Mouse (Mus musculus): ENCODE measurements around the gene Scml4. TPM values are rescaled to one million over a fixed set of nuclear protein-coding genes. Genes with fewer than 3 reads are reported as not detected.
A peak's percentile ranks its signal among the peaks of the same experiment; 100 is the strongest.

Scml4 gene
- total and polyA plus RNA-seq, 3 experiments, result 1.5 to 4.2 (median 3.9) TPM

DNA sequence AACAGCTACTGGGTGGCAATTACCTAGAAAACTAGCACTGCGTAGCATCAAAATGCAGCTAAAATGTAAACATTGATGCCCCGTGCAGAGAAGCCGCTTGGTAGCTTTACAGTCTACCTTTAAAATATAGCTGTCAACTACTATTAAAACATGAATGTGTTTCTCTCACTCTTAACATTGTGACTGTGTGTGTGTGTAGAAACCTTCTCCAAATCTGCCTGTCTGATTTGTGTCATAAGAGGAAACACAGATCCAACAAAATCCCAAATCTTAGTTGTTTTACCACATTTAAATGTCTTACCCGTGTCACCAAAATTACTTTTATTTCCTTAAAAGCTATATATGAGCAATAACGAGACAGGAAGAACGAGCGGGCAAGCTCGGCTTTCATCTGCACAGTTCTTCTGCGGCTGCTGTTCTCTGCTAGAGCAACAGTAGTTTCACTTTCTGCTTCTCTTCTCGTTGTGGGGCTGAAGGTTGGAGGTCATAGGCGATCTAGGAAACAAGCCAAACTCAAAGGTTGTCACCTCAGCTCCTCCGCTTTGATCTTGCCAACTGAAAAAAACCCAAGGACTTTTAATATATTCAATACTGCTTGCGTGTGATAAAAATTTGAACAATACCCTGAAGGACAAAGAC is 2.1 kb downstream of the Scml4 start:
- peak; percentile 78 for DNase-seq

DNA sequence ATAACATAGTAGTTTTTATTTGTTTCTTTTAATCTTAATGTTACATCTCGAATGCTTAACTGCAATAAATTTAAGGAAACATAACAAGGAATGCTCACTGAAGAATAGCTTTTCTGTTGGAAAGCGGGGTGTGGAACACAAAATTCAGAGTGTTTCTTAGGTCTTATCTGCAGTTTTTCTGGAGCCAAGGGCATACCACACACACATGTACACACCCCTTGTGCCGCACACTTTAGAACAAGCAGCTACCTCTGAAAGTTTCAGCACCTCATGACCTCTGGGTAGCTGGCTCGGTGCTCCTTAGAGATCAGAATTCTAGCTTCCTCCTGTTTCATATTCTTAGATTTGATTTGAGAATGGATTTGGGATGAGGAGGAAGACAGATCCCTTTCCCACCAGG is 2.6 kb downstream of the Scml4 start:
- peak; percentile 13 for DNase-seq

GRCm38 (mm10) chr10:42863621-42864391 is 3.6 kb downstream of the Scml4 start:
- peak; percentile 84 for DNase-seq

DNA sequence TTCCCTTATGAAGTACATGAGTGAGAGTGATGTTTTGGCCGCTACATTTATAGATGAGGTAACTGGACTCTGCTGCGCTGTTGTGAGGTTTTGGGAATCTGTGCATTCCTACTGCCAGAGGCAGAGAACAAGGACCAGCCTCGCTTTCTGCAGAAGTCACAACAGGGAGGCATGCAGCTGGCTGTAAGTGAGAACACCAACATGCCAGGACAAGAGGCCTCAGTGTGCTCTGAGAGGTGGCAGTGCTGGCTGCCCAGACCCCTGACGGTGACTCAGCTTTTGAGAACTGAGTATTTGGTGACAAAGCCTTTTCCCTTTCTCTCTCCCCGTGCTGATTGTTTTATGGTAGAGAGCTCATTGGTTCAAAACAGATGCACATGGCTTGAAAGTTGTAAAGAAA is 4.5 kb downstream of the Scml4 start:
- peak; percentile 29 for DNase-seq

DNA sequence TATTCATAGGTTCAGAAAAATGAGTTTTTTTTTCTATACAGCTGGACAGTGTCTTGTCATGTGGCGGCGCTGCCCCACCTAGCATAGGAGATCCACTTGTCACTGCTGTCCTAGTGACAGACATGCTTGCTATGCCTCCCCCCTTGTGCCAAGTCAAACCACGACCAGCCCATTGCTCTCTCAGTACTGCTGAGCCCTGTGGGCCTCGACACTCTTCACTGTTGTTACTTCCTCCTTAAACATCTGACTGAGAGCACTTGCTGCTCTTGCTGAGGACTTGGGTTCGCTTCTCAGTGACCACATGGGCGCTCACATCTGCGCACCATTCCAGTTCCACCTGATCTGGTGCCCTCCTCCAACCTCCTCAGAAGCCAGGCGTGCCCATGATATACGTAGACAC is 8.2 kb downstream of the Scml4 start:
- no peak for DNase-seq

GRCm38 (mm10) chr10:42869467-42869866 is 9.3 kb downstream of the Scml4 start:
- no peak for DNase-seq

GRCm38 (mm10) chr10:42872269-42873010 is 12.3 kb downstream of the Scml4 start:
- no peak for DNase-seq

DNA sequence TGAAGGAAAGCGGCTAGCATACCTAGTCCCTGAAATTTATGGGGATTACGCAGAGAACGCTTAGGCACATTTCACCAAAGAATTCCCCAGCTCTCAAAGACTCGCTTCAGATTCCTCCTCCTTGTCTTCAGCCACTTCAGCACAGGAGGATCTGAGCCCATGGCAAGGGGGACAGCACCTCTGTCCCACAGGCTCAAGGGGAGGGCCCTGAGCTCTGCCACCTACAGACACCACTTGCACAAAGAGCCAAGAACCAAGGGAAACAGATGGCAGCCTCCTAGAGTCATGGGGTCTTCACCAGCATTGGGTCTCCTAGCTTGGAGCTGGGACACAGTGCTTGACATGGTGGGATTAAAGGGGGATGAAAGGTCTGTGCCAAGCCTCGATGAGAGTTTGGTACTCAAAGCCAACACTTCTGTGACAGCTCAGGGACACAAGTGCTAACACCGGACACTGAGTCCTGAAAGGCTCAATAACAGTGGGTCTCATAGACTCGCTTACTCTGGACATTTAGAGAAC is 13.0 kb downstream of the Scml4 start:
- no peak for DNase-seq

GRCm38 (mm10) chr10:42876172-42876571 is 16.0 kb downstream of the Scml4 start:
- DNase-seq, result no peak

GRCm38 (mm10) chr10:42879269-42879681 is 19.1 kb downstream of the Scml4 start:
- no peak for DNase-seq

GRCm38 (mm10) chr10:42879682-42880081 is 19.5 kb downstream of the Scml4 start:
- DNase-seq, result no peak

GRCm38 (mm10) chr10:42887040-42887439 is 26.9 kb downstream of the Scml4 start:
- DNase-seq, result no peak

DNA sequence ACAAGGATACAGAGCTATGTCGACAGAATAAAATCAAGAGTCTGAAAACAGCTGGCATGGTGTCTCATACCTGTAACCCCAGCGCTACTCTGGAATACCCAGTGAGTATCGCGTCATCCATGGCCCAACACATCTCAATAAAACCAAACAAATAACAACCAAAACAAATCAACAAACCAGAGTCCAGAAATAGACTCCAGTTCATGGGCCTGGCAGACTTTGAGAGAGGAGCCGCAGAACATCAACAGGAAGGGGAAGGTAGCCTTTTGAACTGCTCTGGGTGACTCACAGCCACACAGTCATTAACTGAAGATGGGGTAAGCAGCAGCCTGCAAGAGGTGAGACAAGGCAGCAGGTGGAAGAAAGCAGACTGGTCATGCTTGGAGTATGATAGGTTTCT is 28.1 kb downstream of the Scml4 start:
- DNase-seq, result no peak

DNA sequence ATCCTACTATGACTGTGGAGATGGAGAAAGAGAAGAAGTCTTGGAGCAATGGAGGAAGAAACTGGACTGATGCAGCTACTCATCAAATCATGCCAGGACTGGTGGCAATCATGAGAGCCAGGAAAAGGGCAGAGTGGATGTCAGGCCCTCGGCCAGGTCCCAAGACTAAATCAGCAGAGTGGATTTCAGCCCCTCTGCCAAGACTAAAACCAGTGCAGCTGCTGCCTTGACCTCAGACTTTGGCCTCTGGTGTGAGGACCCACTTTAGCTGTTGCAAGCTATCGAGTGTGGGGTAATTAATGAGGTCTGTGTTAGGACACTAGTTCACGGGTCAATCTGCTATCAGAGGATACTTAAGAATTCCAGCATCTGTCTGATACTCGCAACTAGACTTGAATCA is 30.2 kb downstream of the Scml4 start:
- DNase-seq, result no peak

DNA sequence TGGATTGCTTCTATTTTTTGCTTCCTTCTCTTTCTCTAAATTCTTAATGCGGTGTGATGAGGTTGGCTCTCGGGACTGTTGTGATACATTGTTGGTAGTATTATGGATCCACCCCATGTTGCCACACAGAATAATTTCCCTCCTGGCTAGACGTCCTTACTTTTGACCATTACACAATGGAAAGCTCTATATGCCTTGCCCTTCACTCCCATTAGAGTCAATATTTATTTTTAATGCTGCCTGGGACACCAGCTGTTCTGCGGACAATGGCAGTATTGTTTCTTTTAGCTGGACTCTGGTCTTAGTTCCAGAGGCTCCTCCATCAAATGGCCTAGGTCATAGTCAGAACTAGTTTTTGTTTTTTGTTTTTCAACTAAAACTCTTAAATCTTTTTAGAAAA is 32.1 kb downstream of the Scml4 start:
- no peak for DNase-seq

- no peak for DNase-seq
Measured at GRCm38 (mm10) chr10:42892987-42893386, 32.8 kb downstream of the Scml4 start.

GRCm38 (mm10) chr10:42893857-42894256 is 33.7 kb downstream of the Scml4 start:
- DNase-seq, result no peak

DNA sequence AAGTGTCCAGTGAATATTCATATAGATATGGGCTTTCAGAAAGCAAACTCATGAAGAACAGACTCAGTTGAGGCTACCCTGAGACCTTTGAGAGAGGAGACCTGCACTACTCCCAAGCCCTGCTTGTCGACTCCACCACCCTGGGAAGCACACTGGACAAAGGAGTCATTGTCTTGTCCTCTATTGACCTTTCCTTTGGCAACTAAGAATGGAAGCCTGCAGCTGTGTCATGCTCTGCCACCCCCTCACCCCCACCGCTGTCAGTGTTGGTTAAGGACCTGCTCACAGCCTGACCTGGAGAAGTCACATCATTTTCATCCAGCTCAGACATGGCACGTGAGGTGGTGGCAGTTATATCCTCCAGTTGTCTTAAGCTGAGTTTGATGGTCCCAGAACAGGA is 34.1 kb downstream of the Scml4 start:
- peak; percentile 38 for DNase-seq

- DNase-seq, result peak; percentile 84
Measured at GRCm38 (mm10) chr10:42894696-42895095, 34.5 kb downstream of the Scml4 start.

- no peak for DNase-seq
Measured at GRCm38 (mm10) chr10:42896621-42897020, 36.5 kb downstream of the Scml4 start.

- DNase-seq, result peak; percentile 6
Measured at GRCm38 (mm10) chr10:42897166-42897565, 37.0 kb downstream of the Scml4 start.

DNA sequence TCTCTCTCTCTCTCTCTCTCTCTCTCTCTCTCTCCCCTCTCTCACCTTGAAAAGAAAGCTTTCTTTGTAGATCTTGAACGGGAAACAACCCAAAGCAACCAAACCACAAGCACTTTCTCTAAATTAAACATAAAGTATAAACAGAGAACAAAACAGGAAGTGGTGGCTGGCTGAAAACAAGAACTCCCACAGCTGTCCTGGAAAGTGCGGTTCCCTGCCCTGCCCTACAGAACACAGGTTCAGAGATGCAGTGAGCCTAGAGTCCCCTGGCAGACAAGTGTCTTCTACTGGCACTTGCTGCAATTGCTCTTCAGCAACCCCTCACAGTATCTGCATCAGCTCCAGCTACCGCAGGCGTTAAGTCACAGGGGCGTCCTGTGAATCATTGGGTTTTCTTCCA is 37.5 kb downstream of the Scml4 start:
- DNase-seq, result no peak

DNA sequence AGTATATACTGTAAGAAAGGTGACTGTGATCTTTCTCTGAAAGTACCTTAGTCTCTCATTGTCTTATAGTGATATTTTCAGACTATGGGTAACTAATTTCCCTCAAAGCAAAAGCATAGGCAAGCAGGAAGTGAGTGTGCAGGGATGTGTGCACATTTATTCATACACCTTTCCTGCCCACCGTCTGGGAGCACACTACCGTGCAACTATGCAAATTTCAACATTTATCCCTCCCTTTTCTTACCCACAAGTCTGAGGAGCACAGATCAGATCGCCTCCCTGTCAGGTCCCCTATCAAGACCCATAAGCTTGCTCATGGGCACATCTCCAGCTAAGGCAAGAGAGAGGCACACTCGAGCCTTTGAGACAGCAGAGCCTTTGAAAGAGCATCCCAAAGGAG is 41.2 kb downstream of the Scml4 start:
- no peak for DNase-seq

Data from adrenal gland, adult 2 months (tissue).